Mouse (Mus musculus): ENCODE measurements around the gene Pygm.

The Pygm gene

GRCm38 (mm10) chr19:6385821-6386220 is 1.6 kb downstream of the Pygm start:
- no peak for DNase-seq (ENCODE audit: low spot score)

- no peak for DNase-seq (ENCODE audit: low spot score)
These were observed 2.0 kb downstream of the Pygm start for GRCm38 (mm10) chr19:6386234-6386633.

- DNase-seq (ENCODE audit: low spot score), result no peak
These were observed 3.8 kb downstream of the Pygm start for GRCm38 (mm10) chr19:6388006-6388405.

GRCm38 (mm10) chr19:6389803-6390202 is 5.6 kb downstream of the Pygm start:
- DNase-seq (ENCODE audit: low spot score), result no peak

- no peak for DNase-seq (ENCODE audit: low spot score)
These were observed 6.1 kb downstream of the Pygm start for GRCm38 (mm10) chr19:6390251-6390650.

GRCm38 (mm10) chr19:6392743-6393393 is 8.7 kb downstream of the Pygm start:
- DNase-seq (ENCODE audit: low spot score), result no peak

GRCm38 (mm10) chr19:6393637-6394036 is 9.4 kb downstream of the Pygm start:
- DNase-seq (ENCODE audit: low spot score), result no peak

- DNase-seq (ENCODE audit: low spot score), result no peak
These were observed 12.0 kb downstream of the Pygm start for GRCm38 (mm10) chr19:6396237-6396636.

- no peak for DNase-seq (ENCODE audit: low spot score)
These were observed 13.5 kb downstream of the Pygm start for GRCm38 (mm10) chr19:6397582-6398249.

- DNase-seq (ENCODE audit: low spot score), result no peak
These were observed 14.5 kb downstream of the Pygm start for GRCm38 (mm10) chr19:6398447-6399284.

- DNase-seq (ENCODE audit: low spot score), result no peak
These were observed 15.3 kb downstream of the Pygm start, which contains the start of gene Rasgrp2 for GRCm38 (mm10) chr19:6399285-6400095. Rasgrp2 (plus strand) TSS chr19:6399340.

- no peak for DNase-seq (ENCODE audit: low spot score)
These were observed 16.2 kb downstream of the Pygm start for GRCm38 (mm10) chr19:6400096-6401086.

GRCm38 (mm10) chr19:6401131-6401815 is 17.1 kb downstream of the Pygm start:
- peak; percentile 53 for DNase-seq (ENCODE audit: low spot score)

GRCm38 (mm10) chr19:6401951-6402350 is 17.8 kb downstream of the Pygm start:
- DNase-seq (ENCODE audit: low spot score), result no peak

GRCm38 (mm10) chr19:6403869-6404268 is 19.7 kb downstream of the Pygm start:
- no peak for DNase-seq (ENCODE audit: low spot score)

GRCm38 (mm10) chr19:6405433-6405832 is 21.2 kb downstream of the Pygm start:
- DNase-seq (ENCODE audit: low spot score), result no peak

- no peak for DNase-seq (ENCODE audit: low spot score)
These were observed 22.9 kb downstream of the Pygm start for GRCm38 (mm10) chr19:6407109-6407508.

GRCm38 (mm10) chr19:6407816-6408510 is 23.8 kb downstream of the Pygm start:
- no peak for DNase-seq (ENCODE audit: low spot score)

- no peak for DNase-seq (ENCODE audit: low spot score)
These were observed 24.6 kb downstream of the Pygm start for GRCm38 (mm10) chr19:6408749-6409148.

Measured in c-Kit-positive CD71-positive TER-119-positive erythroid progenitor cells, embryonic 14.5 days (primary cell).